Mouse (Mus musculus) kidney, embryonic 16.5 days (tissue): ENCODE results near the gene Ppp2r3a. TPM values are rescaled to one million over a fixed set of nuclear protein-coding genes. Genes with fewer than 3 reads are reported as not detected.
A peak's percentile ranks its signal among the peaks of the same experiment; 100 is the strongest.

Experiments used
- ATAC-seq: fragments of 200-750 bp; cut with Nextera tagmentation; 2 replicates; pipeline ENCODE4 v1.8.0; 2017; ENCODE audit warnings: moderate TSS enrichment; ENCODE audit not compliant: low FRiP score, low TSS enrichment
- H3K27ac ChIP-seq: fragments of 300-500 bp; sonication (generic); 2 replicates; pipeline ENCODE4 v1.5.1; 2014; ENCODE audit warnings: low read length
- H3K27me3 ChIP-seq: fragments of 300-500 bp; sonication (generic); 2 replicates; pipeline ENCODE4 v1.6.1; 2014; ENCODE audit warnings: low read length, control low read depth, mixed read lengths; ENCODE audit not compliant: insufficient read depth
- H3K36me3 ChIP-seq: fragments of 300-500 bp; sonication (generic); 2 replicates; pipeline ENCODE4 v1.6.1; 2014; ENCODE audit warnings: low read length, control low read depth, mixed read lengths; ENCODE audit not compliant: insufficient read depth
- H3K4me1 ChIP-seq: fragments of 300-500 bp; sonication (generic); 2 replicates; pipeline ENCODE4 v1.6.1; 2014; ENCODE audit warnings: low read length, control low read depth, mixed read lengths; ENCODE audit not compliant: insufficient read depth
- H3K4me2 ChIP-seq: fragments of 300-500 bp; sonication (generic); replicated peaks from 2 replicates; pipeline ENCODE4 v1.6.1; 2014; ENCODE audit warnings: low read depth, low read length
- H3K4me3 ChIP-seq: fragments of 300-500 bp; sonication (generic); 2 replicates; pipeline ENCODE4 v1.5.1; 2014; ENCODE audit warnings: mild to moderate bottlenecking, low read length
- H3K9ac ChIP-seq: fragments of 300-500 bp; sonication (generic); replicated peaks from 2 replicates; pipeline ENCODE4 v1.6.1; 2014; ENCODE audit warnings: low read length
- H3K9me3 ChIP-seq: fragments of 300-500 bp; sonication (generic); 2 replicates; pipeline ENCODE4 v1.6.1; 2016; ENCODE audit warnings: low read length, control low read depth
- WGBS: fragments of 180-500 bp; shearing (Covaris S2); extraction: QIAGEN DNeasy Blood & Tissue Kit; methylation state at CpG from one replicate; pipeline ENCODE4 v1.1.7; 2014; 5-methylcytosine and 5-hydroxymethylcytosine counted together
- polyA plus RNA-seq: library from polyadenylated mRNA; unstranded; fragments of >200 nt; fragmentation: Nextera tagmentation; extraction: Ambion mirVana; gene quantifications from 2 replicates; pipeline ENCODE4 v1.2.1, GENCODE M21; 2015

The Ppp2r3a gene
- polyA plus RNA-seq, 1 experiment from 2014 or later: 15.7 TPM

DNA sequence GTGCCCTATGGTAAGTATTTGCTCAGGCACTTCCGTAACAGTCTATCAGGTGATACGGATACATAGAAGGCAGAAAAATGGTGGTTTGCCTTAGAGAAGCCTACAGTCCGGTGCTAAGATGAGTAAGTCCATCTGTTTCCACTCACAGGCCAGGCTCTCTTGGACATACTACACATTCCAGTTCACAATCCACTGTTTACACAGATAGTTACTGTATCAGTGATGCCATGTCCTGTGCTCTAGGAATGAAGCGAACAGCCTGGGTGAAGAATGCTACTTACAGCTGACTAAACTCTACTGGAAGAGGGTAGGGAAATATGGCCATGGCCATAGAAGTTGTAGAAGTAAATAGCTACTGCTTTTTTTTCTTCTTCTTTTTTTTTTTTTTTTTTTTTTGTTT is 138.3 kb downstream of the Ppp2r3a start:
- H3K9ac ChIP-seq: no peak overlapping the region
- no peak overlapping the region for H3K4me3 ChIP-seq
- H3K4me2 ChIP-seq: no peak overlapping the region
- no peaks in the 10 kb centered on the region for H3K9me3 ChIP-seq
- no peaks in the 10 kb centered on the region for H3K27me3 ChIP-seq
- no peak overlapping the region for H3K27ac ChIP-seq
- peaks cover 12% of the 10 kb centered on the region for H3K36me3 ChIP-seq
- H3K4me1 ChIP-seq: 0 out of 2 replicates have a peak, but pooled peaks cover 5% of the 10 kb centered on the region
- ATAC-seq: peak; percentile 54; the same call in 1 of the 2 replicates
- WGBS: 76% methylated on average over 4 of the region's 4 CpGs

DNA sequence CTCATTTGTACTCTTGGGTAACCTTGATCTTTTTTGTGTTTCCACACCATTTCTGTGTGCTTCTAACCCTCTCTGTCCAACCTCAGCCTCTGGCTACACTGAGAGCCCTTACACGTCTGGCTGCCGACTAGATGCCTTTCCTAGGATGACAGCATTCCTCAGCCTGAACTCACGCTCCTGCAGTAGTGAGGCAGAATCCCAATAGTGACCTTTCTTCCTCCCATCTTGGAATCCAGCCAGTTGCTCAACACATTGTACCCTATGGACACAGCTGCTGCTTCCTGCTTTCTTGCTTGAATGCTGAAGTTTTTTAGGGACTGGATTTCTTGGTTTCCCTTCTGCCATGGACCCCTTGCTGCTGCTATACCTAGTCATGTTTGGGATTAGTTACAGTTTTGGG is 141.6 kb downstream of the Ppp2r3a start:
- Histone ChIP-seq H3K27ac (peak overlapping the region; percentile 50), H3K4me3 (no peak overlapping the region), H3K4me2 (no peak overlapping the region), H3K36me3 (peaks cover 14% of the 10 kb centered on the region), H3K4me1 (0 out of 2 replicates have a peak, but pooled peaks cover 5% of the 10 kb centered on the region), H3K9me3 (no peaks in the 10 kb centered on the region), H3K9ac (no peak overlapping the region), H3K27me3 (no peaks in the 10 kb centered on the region)
- 26% methylated on average over 3 of the region's 3 CpGs for WGBS
- ATAC-seq: peak; percentile 82

DNA sequence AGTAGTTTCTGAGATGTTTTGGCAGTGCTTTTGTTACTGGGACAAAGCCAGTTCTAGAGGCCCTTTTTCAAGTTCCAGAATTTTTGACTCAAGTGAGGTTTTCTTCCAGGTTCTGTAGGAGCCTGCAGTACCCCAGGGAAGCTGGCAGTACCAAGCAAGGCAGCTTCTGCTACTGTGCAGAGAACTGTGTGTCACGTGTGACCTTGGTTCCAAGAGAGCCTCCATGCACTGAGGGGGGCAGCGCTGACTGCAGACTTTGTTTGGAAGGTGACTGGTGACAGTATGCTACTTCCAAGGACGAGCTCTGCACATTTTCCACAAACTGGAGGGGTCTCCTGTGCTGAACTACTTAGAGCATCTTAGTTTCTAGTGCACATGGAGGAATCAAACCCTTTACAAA is 144.2 kb downstream of the Ppp2r3a start:
- no peak for ATAC-seq
- H3K4me2 ChIP-seq: no peak overlapping the region
- H3K9ac ChIP-seq: no peak overlapping the region
- H3K27me3 ChIP-seq: no peaks in the 10 kb centered on the region
- H3K4me3 ChIP-seq: no peak overlapping the region
- H3K36me3 ChIP-seq: peaks cover 16% of the 10 kb centered on the region; the same call in 1 of the 2 replicates
- H3K4me1 ChIP-seq: 0 out of 2 replicates have a peak, but pooled peaks cover 5% of the 10 kb centered on the region
- H3K9me3 ChIP-seq: no peaks in the 10 kb centered on the region
- WGBS: 94% methylated on average over 3 of the region's 3 CpGs
- no peak overlapping the region for H3K27ac ChIP-seq

DNA sequence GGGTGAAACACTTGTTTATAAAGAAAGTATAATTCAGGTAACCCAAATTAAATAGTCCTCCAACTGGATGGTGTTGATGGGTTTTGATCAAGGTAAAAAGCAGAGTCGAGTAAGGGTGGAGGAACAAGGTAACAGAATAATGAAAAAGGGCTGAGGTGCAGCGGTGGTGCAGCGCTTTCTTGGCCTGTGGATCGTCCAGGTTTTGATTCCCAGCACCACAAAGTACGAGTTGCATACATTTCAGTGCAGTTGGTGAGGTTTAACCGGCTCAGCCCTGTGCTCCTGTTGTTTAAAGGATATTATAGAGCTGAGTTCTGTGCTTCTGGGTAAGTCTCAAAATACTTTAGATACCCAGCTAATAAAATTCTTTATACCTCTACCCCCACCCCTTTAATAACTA is 145.9 kb downstream of the Ppp2r3a start:
- Histone ChIP-seq H3K4me1 (peaks cover 5% of the 10 kb centered on the region; the same call in 1 of the 2 replicates), H3K4me2 (no peak overlapping the region), H3K27me3 (no peaks in the 10 kb centered on the region), H3K9me3 (no peaks in the 10 kb centered on the region), H3K9ac (no peak overlapping the region), H3K36me3 (peaks cover 25% of the 10 kb centered on the region), H3K4me3 (no peak overlapping the region), H3K27ac (no peak overlapping the region)
- WGBS: 94% methylated on average over 6 of the region's 6 CpGs
- ATAC-seq: no peak

DNA sequence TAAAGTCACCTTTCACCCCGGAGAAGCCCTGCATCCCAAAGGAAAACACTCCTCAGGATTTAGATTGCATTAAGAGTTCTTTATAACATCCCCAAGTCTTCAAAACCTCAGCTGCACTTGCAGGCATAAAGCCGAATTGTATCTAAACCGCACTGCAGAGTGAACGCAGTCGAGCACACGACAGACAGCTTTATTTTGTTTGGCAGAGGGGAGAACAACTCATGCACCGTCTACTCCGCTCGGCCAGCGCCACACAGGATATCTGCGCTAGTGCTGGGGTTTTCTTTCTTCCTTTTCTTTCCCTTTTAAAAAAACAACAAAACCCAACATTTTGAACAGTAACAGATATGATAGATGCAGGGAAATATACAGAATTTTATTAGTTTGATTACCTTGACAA is 146.7 kb downstream of the Ppp2r3a start:
- H3K36me3 ChIP-seq: peaks cover 29% of the 10 kb centered on the region
- no peak overlapping the region for H3K27ac ChIP-seq

DNA sequence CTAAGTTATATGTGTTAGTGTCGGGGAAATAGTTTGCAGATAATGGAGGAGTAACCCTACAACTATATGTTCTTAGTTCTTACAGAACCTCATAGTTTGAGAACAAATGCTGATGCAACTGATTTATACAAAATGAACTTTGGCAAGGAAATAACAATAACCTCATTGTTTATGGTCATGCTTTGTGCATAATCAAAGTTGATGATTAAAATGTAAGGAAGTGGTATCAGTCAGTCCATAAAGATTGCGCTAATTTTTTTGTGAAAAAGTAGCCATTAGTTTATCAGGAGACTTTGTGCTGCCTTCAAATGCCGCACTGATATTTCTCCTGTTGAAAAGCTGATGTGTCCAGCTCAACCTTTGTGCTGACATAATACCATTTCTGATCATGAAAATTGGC is 149.3 kb downstream of the Ppp2r3a start:
- WGBS: 83% methylated on average over 3 of the region's 3 CpGs
- H3K36me3 ChIP-seq: peaks cover 31% of the 10 kb centered on the region
- no peak for ATAC-seq

More for the DNA sequence above, 146.7 kb downstream of the Ppp2r3a start:
- WGBS: 56% methylated on average over 11 of the region's 11 CpGs
- no peak overlapping the region for H3K4me2 ChIP-seq
- peaks cover 3% of the 10 kb centered on the region; the same call in 1 of the 2 replicates for H3K4me1 ChIP-seq
- no peak overlapping the region for H3K9ac ChIP-seq
- no peak overlapping the region for H3K4me3 ChIP-seq
- ATAC-seq: no peak
- no peaks in the 10 kb centered on the region for H3K27me3 ChIP-seq
- no peaks in the 10 kb centered on the region for H3K9me3 ChIP-seq

DNA sequence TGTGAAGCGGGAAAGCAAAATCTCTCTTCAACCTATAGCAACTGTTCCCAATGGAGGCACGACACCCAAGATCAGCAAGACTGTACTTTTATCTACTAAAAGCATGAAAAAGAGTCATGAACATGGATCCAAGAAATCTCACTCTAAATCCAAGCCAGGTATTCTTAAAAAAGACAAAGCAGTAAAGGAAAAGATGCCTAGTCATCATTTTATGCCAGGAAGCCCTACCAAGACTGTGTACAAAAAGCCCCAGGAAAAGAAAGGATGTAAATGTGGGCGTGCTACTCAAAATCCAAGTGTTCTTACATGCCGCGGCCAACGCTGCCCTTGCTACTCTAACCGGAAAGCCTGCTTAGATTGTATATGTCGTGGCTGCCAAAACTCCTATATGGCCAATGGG is 150.0 kb downstream of the Ppp2r3a start:
- ATAC-seq: no peak
- H3K36me3 ChIP-seq: peaks cover 33% of the 10 kb centered on the region
- no peak overlapping the region for H3K4me3 ChIP-seq
- no peak overlapping the region for H3K4me2 ChIP-seq
- H3K9ac ChIP-seq: no peak overlapping the region
- H3K27me3 ChIP-seq: no peaks in the 10 kb centered on the region
- 92% methylated on average over 8 of the region's 8 CpGs for WGBS
- H3K9me3 ChIP-seq: peaks cover 8% of the 10 kb centered on the region; the same call in 1 of the 2 replicates
- no peaks in the 10 kb centered on the region; the same call in 1 of the 2 replicates for H3K4me1 ChIP-seq
- H3K27ac ChIP-seq: no peak overlapping the region

More for the DNA sequence above, 149.3 kb downstream of the Ppp2r3a start:
- Histone ChIP-seq H3K27me3 (no peaks in the 10 kb centered on the region), H3K4me3 (no peak overlapping the region), H3K9ac (no peak overlapping the region), H3K9me3 (peaks cover 5% of the 10 kb centered on the region; the same call in 1 of the 2 replicates), H3K27ac (no peak overlapping the region), H3K4me2 (no peak overlapping the region), H3K4me1 (no peaks in the 10 kb centered on the region; the same call in 1 of the 2 replicates)

DNA sequence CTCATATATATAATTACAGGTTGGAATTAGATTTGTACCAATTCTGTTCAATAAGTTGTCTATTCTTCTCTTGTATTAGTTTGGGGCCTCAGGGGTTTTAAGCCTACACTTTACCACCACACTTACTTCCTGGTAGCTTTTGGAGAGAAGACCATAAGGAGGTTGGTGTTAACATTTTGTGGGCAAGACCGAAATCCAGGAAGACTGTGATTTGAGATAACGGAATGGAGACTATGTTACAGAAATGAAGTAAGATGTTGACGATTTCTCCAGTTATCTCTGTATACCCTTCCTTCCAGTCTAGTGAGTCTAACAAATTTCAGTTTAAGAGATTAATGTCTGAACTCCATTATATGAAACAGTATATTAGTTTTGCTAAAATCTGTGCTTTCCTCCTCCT is 151.4 kb downstream of the Ppp2r3a start:
- H3K4me3 ChIP-seq: no peak overlapping the region
- H3K9ac ChIP-seq: no peak overlapping the region
- 89% methylated on average over 3 of the region's 3 CpGs for WGBS
- no peak overlapping the region for H3K27ac ChIP-seq
- H3K9me3 ChIP-seq: peaks cover 8% of the 10 kb centered on the region; the same call in 1 of the 2 replicates
- no peak for ATAC-seq
- H3K27me3 ChIP-seq: no peaks in the 10 kb centered on the region
- H3K36me3 ChIP-seq: peaks cover 36% of the 10 kb centered on the region
- no peak overlapping the region for H3K4me2 ChIP-seq
- no peaks in the 10 kb centered on the region; the same call in 1 of the 2 replicates for H3K4me1 ChIP-seq

DNA sequence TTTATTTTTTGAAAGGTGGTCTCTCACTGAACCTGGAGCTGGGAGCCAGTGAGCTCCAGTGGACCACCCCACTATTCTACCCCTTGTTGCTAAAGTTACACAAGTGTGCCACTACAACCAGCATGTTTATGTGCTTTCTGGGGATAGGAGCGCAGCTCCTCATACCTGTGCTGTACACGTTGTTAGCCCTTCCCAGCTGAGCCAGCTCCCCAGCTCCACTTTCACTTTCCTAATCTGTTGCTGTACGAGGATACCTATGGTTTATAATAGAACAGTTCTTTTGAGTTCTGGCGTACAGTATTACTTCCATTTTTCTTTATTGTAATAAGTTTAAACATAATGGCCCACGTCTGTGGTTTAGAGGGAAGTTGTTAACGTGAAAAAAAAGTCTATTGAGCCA is 152.2 kb downstream of the Ppp2r3a start:
- no peaks in the 10 kb centered on the region; the same call in 1 of the 2 replicates for H3K4me1 ChIP-seq
- H3K36me3 ChIP-seq: peaks cover 31% of the 10 kb centered on the region
- H3K4me3 ChIP-seq: no peak overlapping the region
- H3K9me3 ChIP-seq: peaks cover 8% of the 10 kb centered on the region; the same call in 1 of the 2 replicates
- H3K9ac ChIP-seq: no peak overlapping the region
- H3K27me3 ChIP-seq: no peaks in the 10 kb centered on the region
- 87% methylated on average over 6 of the region's 6 CpGs for whole genome bisulfite sequencing
- H3K27ac ChIP-seq: no peak overlapping the region
- no peak overlapping the region for H3K4me2 ChIP-seq
- ATAC-seq: no peak

DNA sequence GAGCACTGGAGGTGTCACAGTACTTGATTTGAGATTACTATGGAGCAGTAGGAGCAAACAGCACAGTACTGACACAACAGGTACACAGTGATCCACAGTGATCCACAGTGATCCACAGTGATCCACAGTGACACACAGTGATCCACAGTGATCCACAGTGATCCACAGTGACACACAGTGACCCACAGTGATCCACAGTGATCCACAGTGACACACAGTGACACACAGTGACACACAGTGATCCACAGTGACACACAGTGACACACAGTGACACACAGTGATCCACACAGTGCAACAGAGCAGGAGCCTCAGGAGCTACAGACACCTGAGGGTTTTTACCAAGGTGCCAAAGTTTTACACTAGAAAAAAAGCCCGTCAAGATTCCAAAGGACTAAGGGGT is 154.1 kb downstream of the Ppp2r3a start:
- Histone ChIP-seq H3K27me3 (no peaks in the 10 kb centered on the region), H3K27ac (no peak overlapping the region), H3K4me3 (no peak overlapping the region), H3K9ac (no peak overlapping the region), H3K4me2 (no peak overlapping the region), H3K36me3 (peaks cover 31% of the 10 kb centered on the region), H3K9me3 (peaks cover 8% of the 10 kb centered on the region; the same call in 1 of the 2 replicates), H3K4me1 (no peaks in the 10 kb centered on the region; the same call in 1 of the 2 replicates)
- no peak for ATAC-seq
- WGBS: 63% methylated on average over 1 of the region's 1 CpGs
